Mouse (Mus musculus) gastrocnemius, adult 2 months (tissue): ENCODE results near the gene Syt6. TPM values are rescaled to one million over a fixed set of nuclear protein-coding genes. Genes with fewer than 3 reads are reported as not detected.

Experiments used
- DNase-seq: peaks from one replicate; pipeline ENCODE4 v3.0.0; 2022
- H3K27ac ChIP-seq: fragments of 200-600 bp; 2 replicates; pipeline ENCODE4 v1.8.1; 2022; ENCODE audit warnings: mild to moderate bottlenecking
- H3K4me3 ChIP-seq: fragments of 200-600 bp; 2 replicates; pipeline ENCODE4 v1.8.1; 2022; ENCODE audit warnings: mild to moderate bottlenecking, moderate library complexity
- CTCF ChIP-seq: fragments of 200-600 bp; IDR thresholded peaks from 2 replicates; pipeline ENCODE4 v1.8.1; 2022; ENCODE audit warnings: antibody characterized with exemption, mild to moderate bottlenecking, moderate library complexity
- intact Hi-C: fragments of 180-260 bp; cut with DNase I; formaldehyde crosslinking; loops from one replicate; pipeline ENCODE4 v1.15.1; 2025
- microRNA-seq: library from miRNA; unstranded; fragments of <30 nt; microRNA quantifications from one replicate; pipeline ENCODE4 v1.2.0, GENCODE M21; 2021
- total RNA-seq, 2 experiments: library from RNA; stranded (reverse); gene quantifications; 2 replicates each; pipeline ENCODE4 v1.2.3; 2021

Gene Syt6
- total RNA-seq, 2 experiments from 2014 or later = not detected

GRCm38 (mm10) chr3:103678811-103679210 lies 103.8 kb downstream of the Syt6 start:
- no peak overlapping the region for H3K4me3 ChIP-seq
- intact Hi-C loops = no loop called here
- no peak overlapping the region for H3K27ac ChIP-seq
- DNase-seq = no peak
- TF ChIP-seq CTCF = no peak

GRCm38 (mm10) chr3:103682473-103682872 lies 107.4 kb downstream of the Syt6 start:
- Histone ChIP-seq H3K4me3 (no peak overlapping the region), H3K27ac (no peak overlapping the region)
- no peak for TF ChIP-seq CTCF
- DNase-seq = no peak
- intact Hi-C loops = no loop called here

- no peak for TF ChIP-seq CTCF
- DNase-seq = no peak
- Histone ChIP-seq H3K27ac (no peak overlapping the region), H3K4me3 (peak overlapping the region; percentile 30; the same call in 1 of the 2 replicates)
- intact Hi-C loops = no loop called here
Measured at GRCm38 (mm10) chr3:103683234-103683965, 108.4 kb downstream of the Syt6 start.

- DNase-seq = no peak
- Histone ChIP-seq H3K4me3 (no peak overlapping the region), H3K27ac (no peak overlapping the region)
- intact Hi-C loops = no loop called here
- TF ChIP-seq CTCF = no peak
Measured at GRCm38 (mm10) chr3:103683966-103684319, 108.9 kb downstream of the Syt6 start.

- no peak for TF ChIP-seq CTCF
- Histone ChIP-seq H3K4me3 (no peak overlapping the region), H3K27ac (no peak overlapping the region)
- intact Hi-C loops = no loop called here
- no peak for DNase-seq
Measured at GRCm38 (mm10) chr3:103689043-103689442, 114.0 kb downstream of the Syt6 start.

- intact Hi-C loops = loop anchor here (2.0 kb wide), 1 partner anchor 48 kb away; the partner anchor contains the start of genes Gm10964 and Olfml3
- peak; percentile 45 for TF ChIP-seq CTCF
- no peak overlapping the region for H3K27ac ChIP-seq
- peak; percentile 33 for DNase-seq
- H3K4me3 ChIP-seq = no peak overlapping the region
Measured at GRCm38 (mm10) chr3:103690506-103690905, 115.5 kb downstream of the Syt6 start.

Small RNAs within 50 kb of the gene (microRNA-seq; reads per million reads assigned to microRNA genes)
- not detected for gene Gm25325

Other genes with a start within 250 kb of the Syt6 start
- gene Atg4a-ps, start 70.8 kb downstream of the Syt6 start, total RNA-seq = 1 to 10 TPM in 1 of 2 experiments, under 1 TPM in 1; 0.26 to 4.5 TPM
- gene Olfml3, start 162.8 kb downstream of the Syt6 start, total RNA-seq = 1 to 10 TPM; 2.6 to 8.3 TPM
- gene Gm10964, start 164.1 kb downstream of the Syt6 start, total RNA-seq = not detected
- gene Hipk1, start 216.3 kb downstream of the Syt6 start, total RNA-seq = 10 to 100 TPM; 67.2 to 73.7 TPM
- 1 to 10 TPM; 6.4 to 8.6 TPM for gene Dclre1b, start 234.2 kb downstream of the Syt6 start, total RNA-seq
- gene Ap4b1, start 234.3 kb downstream of the Syt6 start, total RNA-seq = 1 to 10 TPM; 7.1 to 8.8 TPM
- under 1 TPM; 0.46 to 0.47 TPM for gene Gm43064, start 234.3 kb downstream of the Syt6 start, total RNA-seq